Mouse (Mus musculus) layer of hippocampus, adult 8-10 months (tissue): ENCODE measurements around the gene Vsx2. TPM values are rescaled to one million over a fixed set of nuclear protein-coding genes. Genes with fewer than 3 reads are reported as not detected.

Experiments used
- DNase-seq, 2 experiments: peaks; one replicate each; pipeline ENCODE4 v3.0.0; 2022; ENCODE audit warnings: low spot score in 2 of 2
- total RNA-seq, 4 experiments: library from RNA; stranded (reverse); gene quantifications; 2 replicates each; pipeline ENCODE4 v1.2.4; 2022

The Vsx2 gene
- total RNA-seq, 4 experiments from 2014 or later: 0.17 to 0.37 (median 0.24) TPM

GRCm38 (mm10) chr12:84640654-84641053 is 71.1 kb downstream of the Vsx2 start, which contains the start of gene Vrtn:
Vrtn (plus strand) TSS chr12:84641019.
- no peak for DNase-seq

Other genes starting within 250 kb of the Vsx2 start
- 10 to 100 TPM; 25.9 to 30.3 (median 28.5) TPM for gene Coq6, start 208.1 kb upstream of the Vsx2 start, total RNA-seq
- gene Fam161b, start 207.9 kb upstream of the Vsx2 start, total RNA-seq: 10 to 100 TPM; 11.0 to 16.5 (median 13.0) TPM
- gene Entpd5, start 160.7 kb upstream of the Vsx2 start, total RNA-seq: 10 to 100 TPM; 25.2 to 30.4 (median 29.1) TPM
- 10 to 100 TPM in 2 of 4 experiments, 1 to 10 TPM in 2; 8.3 to 12.7 (median 10.7) TPM for gene Bbof1, start 160.7 kb upstream of the Vsx2 start, total RNA-seq
- gene Rnf113a2, start 152.6 kb upstream of the Vsx2 start, total RNA-seq: 10 to 100 TPM in 3 of 4 experiments, 1 to 10 TPM in 1; 9.1 to 16.9 (median 13.8) TPM
- gene Aldh6a1, start 118.8 kb upstream of the Vsx2 start, total RNA-seq: 10 to 100 TPM; 55.6 to 61.6 (median 58.2) TPM
- gene Lin52, start 118.3 kb upstream of the Vsx2 start, total RNA-seq: 10 to 100 TPM; 21.9 to 31.9 (median 26.3) TPM
- 10 to 100 TPM; 14.5 to 17.4 (median 15.6) TPM for gene Abcd4, start 47.7 kb downstream of the Vsx2 start, total RNA-seq
- gene Vrtn, start 71.3 kb downstream of the Vsx2 start, total RNA-seq: not detected
- gene Syndig1l, start 129.1 kb downstream of the Vsx2 start, total RNA-seq: 1 to 10 TPM; 5.9 to 8.0 (median 7.5) TPM
- 10 to 100 TPM; 26.0 to 80.4 (median 46.4) TPM for gene Npc2, start 203.4 kb downstream of the Vsx2 start, total RNA-seq
- 10 to 100 TPM; 52.3 to 58.0 (median 57.2) TPM for gene Isca2, start 203.5 kb downstream of the Vsx2 start, total RNA-seq